Mouse (Mus musculus) intestine, postnatal 0 days (tissue): ENCODE data around the gene Dusp27. TPM values are rescaled to one million over a fixed set of nuclear protein-coding genes. Genes with fewer than 3 reads are reported as not detected.

Source experiments
- ATAC-seq: fragments of 200-750 bp; cut with Nextera tagmentation; 2 replicates; pipeline ENCODE4 v1.8.0; 2017; ENCODE audit warnings: mild to moderate bottlenecking, moderate TSS enrichment, moderate library complexity
- H3K27ac ChIP-seq: fragments of 300-500 bp; sonication (generic); 2 replicates; pipeline ENCODE4 v1.5.1; 2014; ENCODE audit warnings: mild to moderate bottlenecking, low read depth, low read length, moderate library complexity
- H3K27me3 ChIP-seq: fragments of 300-500 bp; sonication (generic); replicated peaks from 2 replicates; pipeline ENCODE4 v1.6.1; 2014; ENCODE audit warnings: low read length, mixed read lengths; ENCODE audit not compliant: control insufficient read depth, insufficient read depth
- H3K36me3 ChIP-seq: fragments of 300-500 bp; sonication (generic); 2 replicates; pipeline ENCODE4 v1.6.1; 2014; ENCODE audit warnings: mild to moderate bottlenecking, moderate library complexity; ENCODE audit not compliant: control insufficient read depth, insufficient read depth
- H3K4me1 ChIP-seq: fragments of 300-500 bp; sonication (generic); replicated peaks from 2 replicates; pipeline ENCODE4 v1.6.1; 2014; ENCODE audit warnings: antibody characterized with exemption, low read length, mixed read lengths; ENCODE audit not compliant: control insufficient read depth, insufficient read depth
- H3K4me2 ChIP-seq: fragments of 300-500 bp; sonication (generic); replicated peaks from 2 replicates; pipeline ENCODE4 v1.6.1; 2014; ENCODE audit warnings: low read depth, mild to moderate bottlenecking, moderate library complexity
- H3K4me3 ChIP-seq: fragments of 300-500 bp; sonication (generic); 2 replicates; pipeline ENCODE4 v1.5.1; 2014; ENCODE audit warnings: low read depth, low read length
- H3K9ac ChIP-seq: fragments of 300-500 bp; sonication (generic); 2 replicates; pipeline ENCODE4 v1.6.1; 2014; ENCODE audit warnings: mild to moderate bottlenecking, low read depth, low read length
- H3K9me3 ChIP-seq: fragments of 300-500 bp; sonication (generic); 2 replicates; pipeline ENCODE4 v1.6.1; 2016; ENCODE audit warnings: mixed run types; ENCODE audit not compliant: control insufficient read depth
- CTCF ChIP-seq: sonication (generic); IDR thresholded peaks from 2 replicates; pipeline ENCODE4 v1.5.1; 2016; ENCODE audit warnings: low read depth, mild to moderate bottlenecking, control low read depth, antibody characterized with exemption, moderate library complexity
- WGBS: fragments of 180-500 bp; shearing (Covaris S2); extraction: QIAGEN DNeasy Blood & Tissue Kit; methylation state at CpG from one replicate; pipeline ENCODE4 v1.1.7; 2014; 5-methylcytosine and 5-hydroxymethylcytosine counted together
- polyA plus RNA-seq: library from polyadenylated mRNA; unstranded; fragments of >200 nt; fragmentation: Nextera tagmentation; extraction: Ambion mirVana; gene quantifications from 2 replicates; pipeline ENCODE4 v1.2.1, GENCODE M21; 2015

Dusp27 gene
- polyA plus RNA-seq, 1 experiment from 2014 or later: 0.99 TPM

GRCm38 (mm10) chr1:166122114-166122513 lies 5.6 kb downstream of the Dusp27 start:
- 65% methylated on average over 7 of the region's 7 CpGs for WGBS
- ATAC-seq: no peak
- no peaks in the 10 kb centered on the region for H3K36me3 ChIP-seq
- no peak overlapping the region for H3K4me3 ChIP-seq
- H3K4me2 ChIP-seq: no peak overlapping the region
- H3K9me3 ChIP-seq: no peaks in the 10 kb centered on the region
- no peak for TF ChIP-seq CTCF
- H3K27me3 ChIP-seq: no peaks in the 10 kb centered on the region
- H3K27ac ChIP-seq: no peak overlapping the region
- H3K4me1 ChIP-seq: no peaks in the 10 kb centered on the region
- no peak overlapping the region for H3K9ac ChIP-seq

GRCm38 (mm10) chr1:166117866-166118639 lies 9.7 kb downstream of the Dusp27 start:
- Histone ChIP-seq H3K36me3 (no peaks in the 10 kb centered on the region), H3K27me3 (no peaks in the 10 kb centered on the region), H3K27ac (no peak overlapping the region), H3K9me3 (no peaks in the 10 kb centered on the region), H3K4me2 (no peak overlapping the region), H3K9ac (no peak overlapping the region), H3K4me1 (no peaks in the 10 kb centered on the region), H3K4me3 (no peak overlapping the region)
- no peak for TF ChIP-seq CTCF
- no peak for ATAC-seq
- WGBS: 55% methylated on average over 13 of the region's 13 CpGs

GRCm38 (mm10) chr1:166115719-166116118 lies 12.0 kb downstream of the Dusp27 start:
- 80% methylated on average over 4 of the region's 4 CpGs for WGBS
- H3K36me3 ChIP-seq: no peaks in the 10 kb centered on the region
- no peak overlapping the region for H3K4me3 ChIP-seq
- no peak for TF ChIP-seq CTCF
- no peak overlapping the region for H3K27ac ChIP-seq
- H3K4me1 ChIP-seq: no peaks in the 10 kb centered on the region
- H3K27me3 ChIP-seq: no peaks in the 10 kb centered on the region
- no peak overlapping the region for H3K9ac ChIP-seq
- H3K4me2 ChIP-seq: no peak overlapping the region
- no peaks in the 10 kb centered on the region for H3K9me3 ChIP-seq
- ATAC-seq: no peak

GRCm38 (mm10) chr1:166114986-166115385 lies 12.7 kb downstream of the Dusp27 start:
- no peaks in the 10 kb centered on the region for H3K4me1 ChIP-seq
- no peak overlapping the region for H3K4me3 ChIP-seq
- 69% methylated on average over 3 of the region's 3 CpGs for WGBS
- H3K4me2 ChIP-seq: no peak overlapping the region
- H3K27ac ChIP-seq: no peak overlapping the region
- no peak for TF ChIP-seq CTCF
- no peaks in the 10 kb centered on the region for H3K27me3 ChIP-seq
- H3K36me3 ChIP-seq: no peaks in the 10 kb centered on the region
- no peak overlapping the region for H3K9ac ChIP-seq
- ATAC-seq: no peak
- no peaks in the 10 kb centered on the region for H3K9me3 ChIP-seq

- no peak overlapping the region for H3K9ac ChIP-seq
- H3K4me1 ChIP-seq: no peaks in the 10 kb centered on the region
- no peak overlapping the region for H3K4me2 ChIP-seq
- H3K27me3 ChIP-seq: no peaks in the 10 kb centered on the region
- WGBS: 50% methylated on average over 6 of the region's 6 CpGs
- no peak for TF ChIP-seq CTCF
- no peak overlapping the region for H3K27ac ChIP-seq
- H3K36me3 ChIP-seq: no peaks in the 10 kb centered on the region
- no peak overlapping the region for H3K4me3 ChIP-seq
- H3K9me3 ChIP-seq: no peaks in the 10 kb centered on the region
- no peak for ATAC-seq
These were observed 22.3 kb downstream of the Dusp27 start for GRCm38 (mm10) chr1:166105464-166105863.

GRCm38 (mm10) chr1:166104858-166105257 lies 22.9 kb downstream of the Dusp27 start:
- 76% methylated on average over 3 of the region's 3 CpGs for WGBS

More at GRCm38 (mm10) chr1:166104858-166105257, 22.9 kb downstream of the Dusp27 start:
- Histone ChIP-seq H3K4me1 (no peaks in the 10 kb centered on the region), H3K4me2 (no peak overlapping the region), H3K27ac (no peak overlapping the region), H3K27me3 (no peaks in the 10 kb centered on the region), H3K4me3 (no peak overlapping the region), H3K9me3 (no peaks in the 10 kb centered on the region), H3K36me3 (no peaks in the 10 kb centered on the region), H3K9ac (no peak overlapping the region)
- no peak for TF ChIP-seq CTCF
- ATAC-seq: no peak
